Mouse (Mus musculus) inflammation-experienced regulatory T-cells (primary cell): ENCODE results near the gene Aspdh. TPM values are rescaled to one million over a fixed set of nuclear protein-coding genes. Genes with fewer than 3 reads are reported as not detected.

Experiments
- polyA plus RNA-seq, 2 experiments: library from polyadenylated mRNA; unstranded; fragments of 100-300 nt; shearing (Covaris generic); gene quantifications; one replicate each; pipeline ENCODE4 v1.2.1; 2017

Gene Aspdh
- polyA plus RNA-seq = 1 to 10 TPM in 1 of 2 experiments, not detected in 1; 1.2 TPM

DNA sequence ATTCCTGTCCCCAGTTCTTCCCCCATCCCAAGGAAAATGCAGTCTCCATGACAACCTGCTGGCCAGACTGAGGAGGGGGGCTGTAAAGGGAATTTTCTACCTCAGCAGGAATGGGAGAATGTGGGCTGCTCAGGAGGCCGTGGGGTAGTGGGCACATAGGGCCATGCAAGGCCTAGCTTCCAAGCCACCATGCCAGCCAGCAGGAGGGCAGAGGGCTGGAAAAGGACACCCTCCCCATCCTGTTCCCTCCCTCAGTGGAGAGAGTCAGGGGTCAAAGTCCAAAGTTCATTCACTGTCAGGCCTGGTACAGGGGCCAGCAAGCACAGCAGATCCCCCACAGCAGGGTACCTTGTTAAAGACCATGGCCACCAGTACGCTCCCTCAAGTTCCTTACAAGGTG lies at the start of gene Aspdh:
TSS of gene Aspdh (plus strand) at position 281 of the 400 bp plus-strand sequence.

DNA sequence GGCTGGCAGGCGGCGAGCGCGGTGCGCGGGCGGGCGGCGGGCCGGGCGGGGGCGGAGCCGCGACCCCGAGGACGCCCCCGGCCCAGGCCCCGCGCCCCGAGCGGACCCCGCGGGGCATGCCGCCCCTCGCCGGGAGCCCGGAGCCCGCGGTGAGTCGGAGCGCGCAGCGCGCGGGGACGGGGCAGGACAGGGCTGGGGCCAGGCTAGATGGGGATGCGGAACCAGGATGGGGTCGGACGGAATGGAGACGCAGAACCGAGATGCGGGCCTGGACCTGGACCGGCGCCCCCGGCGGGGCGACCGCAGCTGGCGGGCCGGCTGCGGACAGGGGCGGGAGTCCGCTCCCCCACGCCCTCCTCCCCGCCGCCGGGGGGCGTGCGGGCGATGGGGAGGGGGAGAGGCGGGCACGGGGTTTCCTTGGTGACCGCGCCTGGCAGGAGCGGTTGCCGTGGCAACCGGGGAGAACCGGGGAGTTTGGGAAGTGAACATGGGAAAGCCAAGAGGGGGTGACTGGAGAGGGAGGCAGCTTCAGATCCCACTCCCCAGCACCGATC lies 36.1 kb upstream of the Aspdh start, which contains the start of gene Lrrc4b:
TSS of gene Lrrc4b (plus strand) at position 51 of the 554 bp plus-strand sequence.

DNA sequence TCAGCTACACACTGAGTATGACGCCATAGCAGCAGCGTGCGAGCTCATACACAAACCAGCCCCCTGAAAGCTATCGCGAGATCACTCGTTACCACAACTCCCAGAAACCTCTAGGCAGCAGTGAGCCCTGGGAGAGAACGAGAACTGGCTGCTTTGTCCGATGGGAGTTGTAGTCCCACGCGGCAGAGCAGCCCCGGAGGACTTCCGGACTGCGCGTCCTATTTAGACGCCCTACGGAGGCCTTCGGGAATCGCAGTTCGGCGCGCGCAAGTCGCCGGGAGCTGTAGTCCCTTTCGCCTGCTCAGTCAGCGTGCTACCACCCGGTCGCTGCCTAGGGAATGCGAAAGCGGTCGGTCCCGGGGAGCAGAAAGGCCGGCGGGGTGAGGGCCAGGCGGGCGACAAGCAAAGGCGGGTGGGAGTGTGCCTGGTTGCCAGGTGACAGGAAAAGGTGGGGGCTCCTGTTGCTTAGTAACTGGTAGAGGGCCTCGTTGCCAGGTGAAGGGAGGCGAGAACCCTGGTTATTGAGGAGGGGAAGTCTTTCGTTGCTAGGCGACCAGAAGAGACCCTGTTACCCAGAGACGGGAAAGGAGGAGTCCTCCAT lies 2.7 kb downstream of the Aspdh start, which contains the start of gene Josd2:
TSS of gene Josd2 (plus strand) at position 170 of the 601 bp plus-strand sequence.

DNA sequence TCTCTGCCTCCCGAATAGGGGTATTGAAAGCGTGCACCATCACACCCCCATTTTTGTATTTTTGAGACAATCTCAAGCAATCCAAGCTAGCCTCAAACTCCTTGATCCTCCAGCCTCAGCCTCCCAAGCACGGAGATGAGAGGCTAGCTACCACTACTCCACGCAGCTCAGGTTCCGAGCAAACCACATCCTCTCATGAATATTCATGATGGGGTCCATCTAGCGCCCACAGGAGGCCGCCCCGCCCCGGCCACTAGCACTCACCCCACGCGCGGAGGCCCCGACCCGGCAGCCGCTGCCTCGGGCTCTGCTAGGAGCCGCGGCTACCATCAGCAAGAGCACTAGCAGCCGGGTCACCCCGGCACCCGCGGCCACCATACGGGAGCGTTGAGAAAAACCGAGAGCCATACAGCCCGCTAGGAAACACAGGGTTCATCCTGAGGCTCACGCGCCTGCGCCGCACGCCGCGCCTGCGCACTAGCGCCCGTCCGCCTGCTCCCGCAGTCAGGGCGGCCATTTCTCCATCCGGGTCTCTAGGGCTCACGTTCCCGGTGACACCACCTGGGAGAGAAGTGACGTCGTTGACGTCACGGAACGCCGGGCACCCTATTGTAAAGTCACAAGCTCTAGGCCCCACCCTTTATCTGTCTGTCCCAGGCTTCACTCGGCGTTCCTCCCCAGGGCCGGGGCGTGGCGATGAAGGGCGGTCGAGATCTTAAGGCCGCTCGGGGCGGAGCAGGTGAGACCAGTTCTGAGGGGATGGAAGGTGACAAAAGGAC lies 31.0 kb downstream of the Aspdh start, which contains the start of the genes Emc10 and Fam71e1:
TSS of gene Emc10 (minus strand) at position 538 of the 779 bp plus-strand sequence.
TSS of gene Fam71e1 (plus strand) at position 590 of the 779 bp plus-strand sequence.

Other genes starting within 250 kb of the Aspdh start
- not detected for gene Klk1b5, start 249.4 kb upstream of the Aspdh start, polyA plus RNA-seq
- under 1 TPM in 1 of 2 experiments, not detected in 1; 0.65 TPM for gene Klk1, start 240.0 kb upstream of the Aspdh start, polyA plus RNA-seq
- gene Gm36864, start 229.2 kb upstream of the Aspdh start, polyA plus RNA-seq = 1 to 10 TPM in 1 of 2 experiments, not detected in 1; 2.8 TPM
- gene 1700028J19Rik, start 218.7 kb upstream of the Aspdh start, polyA plus RNA-seq = 1 to 10 TPM; 1.5 to 4.0 TPM
- 100 to 1,000 TPM; 133 to 173 TPM for gene 2410002F23Rik, start 218.7 kb upstream of the Aspdh start, polyA plus RNA-seq
- gene Acp4, start 208.0 kb upstream of the Aspdh start, polyA plus RNA-seq = 1 to 10 TPM in 1 of 2 experiments, under 1 TPM in 1; 0.18 to 1.3 TPM
- not detected for gene Gm15517, start 203.9 kb upstream of the Aspdh start, polyA plus RNA-seq
- gene Clec11a, start 158.5 kb upstream of the Aspdh start, polyA plus RNA-seq = under 1 TPM; 0.31 to 0.95 TPM
- under 1 TPM; 0.10 to 0.24 TPM for gene Shank1, start 155.1 kb upstream of the Aspdh start, polyA plus RNA-seq
- under 1 TPM; 0.23 to 0.55 TPM for gene Syt3, start 81.3 kb upstream of the Aspdh start, polyA plus RNA-seq
- under 1 TPM; 0.47 to 0.69 TPM for gene 1700008O03Rik, start 79.6 kb upstream of the Aspdh start, polyA plus RNA-seq
- gene Lrrc4b, start 36.4 kb upstream of the Aspdh start, polyA plus RNA-seq = under 1 TPM; 0.18 to 0.64 TPM
- gene Josd2, start 2.6 kb downstream of the Aspdh start, polyA plus RNA-seq = 100 to 1,000 TPM in 1 of 2 experiments, 10 to 100 TPM in 1; 94.8 to 118 TPM
- gene Emc10, start 31.1 kb downstream of the Aspdh start, polyA plus RNA-seq = 100 to 1,000 TPM; 151 to 196 TPM
- 1 to 10 TPM; 3.0 to 7.2 TPM for gene Fam71e1, start 31.2 kb downstream of the Aspdh start, polyA plus RNA-seq
- gene Mybpc2, start 59.3 kb downstream of the Aspdh start, polyA plus RNA-seq = not detected
- gene Spib, start 66.7 kb downstream of the Aspdh start, polyA plus RNA-seq = 1 to 10 TPM; 2.6 to 6.3 TPM
- gene Pold1, start 83.5 kb downstream of the Aspdh start, polyA plus RNA-seq = 10 to 100 TPM; 46.3 to 81.8 TPM
- gene Nr1h2, start 88.6 kb downstream of the Aspdh start, polyA plus RNA-seq = 100 to 1,000 TPM; 132 to 172 TPM
- gene Napsa, start 107.0 kb downstream of the Aspdh start, polyA plus RNA-seq = 1 to 10 TPM; 3.9 to 9.7 TPM
- under 1 TPM; 0.17 to 0.44 TPM for gene Kcnc3, start 125.3 kb downstream of the Aspdh start, polyA plus RNA-seq
- 1 to 10 TPM in 1 of 2 experiments, under 1 TPM in 1; 0.24 to 1.8 TPM for gene Myh14, start 205.5 kb downstream of the Aspdh start, polyA plus RNA-seq
- gene Izumo2, start 243.4 kb downstream of the Aspdh start, polyA plus RNA-seq = not detected